Mouse (Mus musculus): ENCODE measurements at regions not wholly inside any gene's neighbourhood (a gene's known extent, or its start where the extent isn't known, plus 50 kb on each side); places are given as distances from the start of the nearest gene placed in this dataset.

- no peaks in the 10 kb centered on the region for H3K4me1 ChIP-seq
- no peaks in the 10 kb centered on the region for H3K9me3 ChIP-seq (replicated peaks)
- no peaks in the 10 kb centered on the region for H3K36me3 ChIP-seq
- H3K9ac ChIP-seq: no peak overlapping the region
- 17% methylated on average over 11 of the region's 11 CpGs for WGBS (ENCODE audit: insufficient replicate concordance)
- no peak for ATAC-seq
- no peak overlapping the region for H3K4me3 ChIP-seq
- H3K27ac ChIP-seq: no peak overlapping the region
- no peak overlapping the region for H3K4me2 ChIP-seq
- H3K27me3 ChIP-seq (replicated peaks): no peaks in the 10 kb centered on the region
Observed at GRCm38 (mm10) chr3:148762541-148763225, 227.7 kb downstream of the Adgrl2 start.

- no peak overlapping the region for H3K9ac ChIP-seq
- no peak overlapping the region for H3K4me3 ChIP-seq
- no peaks in the 10 kb centered on the region for H3K4me1 ChIP-seq
- H3K27me3 ChIP-seq (replicated peaks): no peaks in the 10 kb centered on the region
- no peak for ATAC-seq
- H3K4me2 ChIP-seq: no peak overlapping the region
- H3K9me3 ChIP-seq (replicated peaks): no peaks in the 10 kb centered on the region
- no peak overlapping the region for H3K27ac ChIP-seq
- H3K36me3 ChIP-seq: no peaks in the 10 kb centered on the region
Observed at GRCm38 (mm10) chr3:148761586-148761985, 228.8 kb downstream of the Adgrl2 start.

GRCm38 (mm10) chr3:148759500-148759899 is 230.9 kb downstream of the Adgrl2 start:
- no peak overlapping the region for H3K4me2 ChIP-seq
- H3K4me1 ChIP-seq: no peaks in the 10 kb centered on the region
- H3K27me3 ChIP-seq (replicated peaks): no peaks in the 10 kb centered on the region
- 58% methylated on average over 4 of the region's 4 CpGs for WGBS (ENCODE audit: insufficient replicate concordance)
- no peak overlapping the region for H3K4me3 ChIP-seq
- no peaks in the 10 kb centered on the region for H3K36me3 ChIP-seq
- ATAC-seq: no peak
- H3K9ac ChIP-seq: no peak overlapping the region
- H3K9me3 ChIP-seq (replicated peaks): no peaks in the 10 kb centered on the region
- H3K27ac ChIP-seq: no peak overlapping the region

GRCm38 (mm10) chr3:148746234-148746633 is 244.1 kb downstream of the Adgrl2 start:
- no peak for ATAC-seq
- H3K4me2 ChIP-seq: no peak overlapping the region
- H3K9me3 ChIP-seq (replicated peaks): no peaks in the 10 kb centered on the region; the same call in 1 of the 2 replicates
- no peaks in the 10 kb centered on the region for H3K4me1 ChIP-seq
- WGBS (ENCODE audit: insufficient replicate concordance): 79% methylated on average over 3 of the region's 3 CpGs
- H3K4me3 ChIP-seq: no peak overlapping the region
- no peaks in the 10 kb centered on the region for H3K36me3 ChIP-seq
- no peak overlapping the region for H3K9ac ChIP-seq
- H3K27ac ChIP-seq: no peak overlapping the region
- H3K27me3 ChIP-seq (replicated peaks): no peaks in the 10 kb centered on the region

- Histone ChIP-seq H3K4me3 (no peak overlapping the region), H3K9me3 (replicated peaks) (no peaks in the 10 kb centered on the region; the same call in 1 of the 2 replicates), H3K4me1 (no peaks in the 10 kb centered on the region), H3K36me3 (no peaks in the 10 kb centered on the region), H3K9ac (no peak overlapping the region), H3K27me3 (replicated peaks) (no peaks in the 10 kb centered on the region), H3K4me2 (no peak overlapping the region), H3K27ac (no peak overlapping the region)
- ATAC-seq: no peak
- 69% methylated on average over 2 of the region's 2 CpGs for WGBS (ENCODE audit: insufficient replicate concordance)
Observed at GRCm38 (mm10) chr3:148744651-148745050, 245.7 kb downstream of the Adgrl2 start.

GRCm38 (mm10) chr3:148734194-148734749 is 256.1 kb downstream of the Adgrl2 start:
- H3K4me2 ChIP-seq: no peak overlapping the region
- H3K9me3 ChIP-seq (replicated peaks): no peaks in the 10 kb centered on the region
- H3K36me3 ChIP-seq: no peaks in the 10 kb centered on the region
- H3K4me3 ChIP-seq: no peak overlapping the region
- ATAC-seq: no peak
- no peak overlapping the region for H3K9ac ChIP-seq
- no peak overlapping the region for H3K27ac ChIP-seq
- H3K4me1 ChIP-seq: no peaks in the 10 kb centered on the region
- H3K27me3 ChIP-seq (replicated peaks): no peaks in the 10 kb centered on the region
- WGBS (ENCODE audit: insufficient replicate concordance): 78% methylated on average over 13 of the region's 13 CpGs

- ATAC-seq: no peak
- Histone ChIP-seq H3K4me1 (no peaks in the 10 kb centered on the region), H3K4me3 (no peak overlapping the region), H3K36me3 (no peaks in the 10 kb centered on the region), H3K4me2 (no peak overlapping the region), H3K27me3 (replicated peaks) (no peaks in the 10 kb centered on the region), H3K27ac (no peak overlapping the region), H3K9ac (no peak overlapping the region), H3K9me3 (replicated peaks) (no peaks in the 10 kb centered on the region)
- 67% methylated on average over 13 of the region's 13 CpGs for WGBS (ENCODE audit: insufficient replicate concordance)
Observed at GRCm38 (mm10) chr3:148733227-148733854, 257.0 kb downstream of the Adgrl2 start.

- WGBS (ENCODE audit: insufficient replicate concordance): 78% methylated on average over 3 of the region's 3 CpGs
Observed at GRCm38 (mm10) chr3:148731436-148731835, 258.9 kb downstream of the Adgrl2 start.

GRCm38 (mm10) chr3:148729242-148729680 is 261.1 kb downstream of the Adgrl2 start:
- Histone ChIP-seq H3K9me3 (replicated peaks) (no peaks in the 10 kb centered on the region), H3K4me3 (no peak overlapping the region), H3K36me3 (no peaks in the 10 kb centered on the region), H3K27ac (no peak overlapping the region), H3K27me3 (replicated peaks) (no peaks in the 10 kb centered on the region), H3K4me2 (no peak overlapping the region), H3K9ac (no peak overlapping the region), H3K4me1 (no peaks in the 10 kb centered on the region)
- peak; percentile 58 for ATAC-seq
- WGBS (ENCODE audit: insufficient replicate concordance): 19% methylated on average over 7 of the region's 7 CpGs

More at GRCm38 (mm10) chr3:148731436-148731835, 258.9 kb downstream of the Adgrl2 start:
- Histone ChIP-seq H3K27ac (no peak overlapping the region), H3K4me3 (no peak overlapping the region), H3K27me3 (replicated peaks) (no peaks in the 10 kb centered on the region), H3K36me3 (no peaks in the 10 kb centered on the region), H3K4me2 (no peak overlapping the region), H3K9me3 (replicated peaks) (no peaks in the 10 kb centered on the region), H3K9ac (no peak overlapping the region), H3K4me1 (no peaks in the 10 kb centered on the region)
- no peak for ATAC-seq

GRCm38 (mm10) chr3:148728513-148729241 is 261.7 kb downstream of the Adgrl2 start:
- Histone ChIP-seq H3K27ac (no peak overlapping the region), H3K36me3 (no peaks in the 10 kb centered on the region), H3K27me3 (replicated peaks) (no peaks in the 10 kb centered on the region), H3K4me1 (no peaks in the 10 kb centered on the region), H3K4me3 (no peak overlapping the region), H3K9ac (no peak overlapping the region), H3K9me3 (replicated peaks) (no peaks in the 10 kb centered on the region), H3K4me2 (no peak overlapping the region)
- ATAC-seq: no peak
- WGBS (ENCODE audit: insufficient replicate concordance): 67% methylated on average over 6 of the region's 6 CpGs

- H3K4me3 ChIP-seq: no peak overlapping the region
- no peaks in the 10 kb centered on the region for H3K9me3 ChIP-seq (replicated peaks)
- WGBS (ENCODE audit: insufficient replicate concordance): 31% methylated on average over 10 of the region's 10 CpGs
- no peak overlapping the region for H3K9ac ChIP-seq
- H3K4me2 ChIP-seq: no peak overlapping the region
- H3K27ac ChIP-seq: no peak overlapping the region
- H3K27me3 ChIP-seq (replicated peaks): no peaks in the 10 kb centered on the region
- H3K36me3 ChIP-seq: no peaks in the 10 kb centered on the region
- no peaks in the 10 kb centered on the region for H3K4me1 ChIP-seq
- no peak for ATAC-seq
Observed at GRCm38 (mm10) chr3:148726596-148727331, 263.6 kb downstream of the Adgrl2 start.
